Mouse (Mus musculus) E14TG2a.4 (cell line): ENCODE measurements around the gene Marf1.

ENCODE experiments used
- CTCF ChIP-seq: conservative IDR thresholded peaks from 2 replicates; pipeline ENCODE4 v1.5.1; 2014; ENCODE audit warnings: low read length
- NANOG ChIP-seq: IDR thresholded peaks from 2 replicates; pipeline ENCODE4 v1.6.1; 2014; ENCODE audit warnings: borderline replicate concordance, low read length, mixed read lengths
- POU5F1 ChIP-seq: IDR thresholded peaks from 2 replicates; pipeline ENCODE4 v1.6.1; 2014; ENCODE audit warnings: low read length, borderline replicate concordance

- TF ChIP-seq NANOG (no peak), CTCF (no peak), POU5F1 (no peak)
Observed at GRCm38 (mm10) chr16:14151718-14152117, 11.4 kb downstream of the Marf1 start.
